Mouse (Mus musculus): Measurements from ENCODE around the gene Armh3.

DNA sequence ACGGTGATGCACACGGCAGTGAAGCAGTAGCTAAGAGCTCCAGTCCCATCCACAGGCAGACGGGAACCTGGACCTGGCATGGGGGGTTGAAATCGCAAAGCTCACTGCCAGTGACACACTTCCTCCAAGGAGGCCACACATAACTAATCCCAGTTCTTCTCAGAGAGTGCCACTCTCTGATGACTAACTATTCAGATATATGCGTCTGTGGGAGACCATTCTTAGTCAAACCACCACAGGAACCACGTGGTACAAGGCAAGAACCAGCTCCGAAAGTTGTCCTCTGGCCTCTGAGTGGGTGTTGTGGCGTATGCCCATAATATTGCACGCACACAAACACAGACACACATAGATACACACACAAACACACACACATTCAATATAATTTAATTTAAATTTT, 4.0 kb upstream of the Armh3 start:
- TF ChIP-seq CTCF (IDR thresholded peaks at IDR 0.05; ENCODE audit: insufficient read depth, low read depth, low read length) (no peak), POLR2A (IDR thresholded peaks at IDR 0.05; ENCODE audit: insufficient read depth, low read depth, low read length) (no peak)

All from olfactory bulb, adult 2 months (tissue).